Mouse (Mus musculus) bone marrow macrophage, adult 2 months (primary cell): ENCODE measurements at regions not wholly inside any gene's neighbourhood (a gene's known extent, or its start where the extent isn't known, plus 50 kb on each side); places are given as distances from the start of the nearest gene placed in this dataset.
A peak's percentile ranks its signal among the peaks of the same experiment; 100 is the strongest.
"Not testable (repeated sequence)": the region's sequence is repeated elsewhere in the genome, so short reads cannot be mapped to it uniquely, and the experiment has no call there.

Experiments used
- H3K27ac ChIP-seq: 2 replicates; pipeline ENCODE4 v1.5.1; 2012; ENCODE audit warnings: low read depth, low read length; ENCODE audit not compliant: insufficient read depth
- H3K4me1 ChIP-seq: 2 replicates; pipeline ENCODE4 v1.6.1; 2012; ENCODE audit warnings: low read length; ENCODE audit not compliant: control insufficient read depth, insufficient read depth
- H3K4me3 ChIP-seq: 2 replicates; pipeline ENCODE4 v1.5.1; 2012; ENCODE audit warnings: mild to moderate bottlenecking, low read length, moderate library complexity; ENCODE audit not compliant: insufficient read depth
- CTCF ChIP-seq: IDR thresholded peaks from 2 replicates; pipeline ENCODE4 v1.5.1; 2012; ENCODE audit warnings: low read depth, mild to moderate bottlenecking, low read length, moderate library complexity
- POLR2A ChIP-seq: IDR thresholded peaks from 2 replicates; pipeline ENCODE4 v1.6.1; 2012; ENCODE audit warnings: mild to moderate bottlenecking, low read depth, low read length, borderline replicate concordance

GRCm38 (mm10) chr3:69669541-69669940, 52.2 kb upstream of the Nmd3 start:
- Histone ChIP-seq H3K4me3 (no peak overlapping the region), H3K27ac (peak overlapping the region; percentile 97), H3K4me1 (peaks cover 46% of the 10 kb centered on the region)
- TF ChIP-seq CTCF (no peak), POLR2A (no peak)

DNA sequence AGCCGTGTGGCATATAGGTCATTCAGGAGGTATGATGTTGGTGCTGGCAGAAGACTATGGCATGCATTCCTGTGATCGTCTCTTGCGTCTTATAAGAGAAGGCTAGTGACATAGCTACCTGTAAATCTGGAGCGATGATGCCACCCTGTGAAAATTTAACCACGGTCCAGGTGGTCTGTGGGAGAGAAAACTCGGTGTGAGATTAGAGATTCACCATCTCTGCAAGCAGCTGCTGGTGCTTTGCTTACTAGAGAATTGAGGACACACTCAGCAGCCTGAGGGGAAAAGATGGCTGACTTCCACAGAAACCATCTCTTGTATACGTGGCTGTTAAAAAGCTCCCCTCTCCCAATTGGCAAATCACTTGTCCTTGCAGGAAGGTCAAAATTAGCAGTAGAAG, 54.0 kb upstream of the Nmd3 start:
- H3K4me1 ChIP-seq: peaks cover 39% of the 10 kb centered on the region

GRCm38 (mm10) chr3:69667359-69667758, 54.4 kb upstream of the Nmd3 start:
- TF ChIP-seq CTCF (no peak), POLR2A (no peak)

More for the DNA sequence above, 54.0 kb upstream of the Nmd3 start:
- H3K4me3 ChIP-seq: no peak overlapping the region
- peak overlapping the region; percentile 86 for H3K27ac ChIP-seq
- TF ChIP-seq POLR2A (no peak), CTCF (no peak)

GRCm38 (mm10) chr3:69664277-69664676, 57.5 kb upstream of the Nmd3 start:
- H3K27ac ChIP-seq: no peak overlapping the region
- TF ChIP-seq CTCF (no peak), POLR2A (no peak)
- no peak overlapping the region for H3K4me3 ChIP-seq
- H3K4me1 ChIP-seq: peaks cover 26% of the 10 kb centered on the region

More at GRCm38 (mm10) chr3:69667359-69667758, 54.4 kb upstream of the Nmd3 start:
- Histone ChIP-seq H3K4me1 (peaks cover 41% of the 10 kb centered on the region), H3K4me3 (no peak overlapping the region), H3K27ac (peak overlapping the region; percentile 86)

GRCm38 (mm10) chr3:69658185-69658584, 59.4 kb upstream of the B3galnt1 start:
- H3K4me1 ChIP-seq: peaks cover 27% of the 10 kb centered on the region
- TF ChIP-seq CTCF: no peak
- no peak for TF ChIP-seq POLR2A
- H3K4me3 ChIP-seq: no peak overlapping the region
- H3K27ac ChIP-seq: no peak overlapping the region

- no peak for TF ChIP-seq POLR2A
- TF ChIP-seq CTCF: no peak
- Histone ChIP-seq H3K4me1 (peaks cover 23% of the 10 kb centered on the region), H3K27ac (peak overlapping the region; percentile 29), H3K4me3 (no peak overlapping the region)
These were observed 58.8 kb upstream of the B3galnt1 start for GRCm38 (mm10) chr3:69657570-69657969.

DNA sequence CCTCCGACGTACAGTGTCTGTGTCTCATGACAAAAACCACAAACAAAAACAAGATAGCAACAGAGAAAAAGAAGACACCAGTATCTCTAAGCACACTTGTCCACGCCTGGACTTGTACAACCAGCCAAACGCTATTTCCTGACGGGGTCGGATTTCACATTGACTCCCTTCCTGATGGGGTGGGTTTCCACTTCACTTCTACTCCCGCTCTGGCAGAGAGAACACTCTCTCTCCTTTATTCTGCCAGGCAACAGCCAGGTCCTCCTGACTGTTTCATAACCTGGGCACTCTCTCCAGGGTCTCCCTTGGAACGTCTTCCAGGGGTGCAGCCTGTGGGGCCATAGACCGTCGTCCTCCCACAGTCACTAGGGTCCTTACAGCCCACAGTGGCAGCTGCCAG, 56.9 kb upstream of the B3galnt1 start:
- H3K4me3 ChIP-seq, H3K27ac ChIP-seq: not testable (repeated sequence)
- H3K4me1 ChIP-seq: peaks cover 23% of the 10 kb centered on the region

DNA sequence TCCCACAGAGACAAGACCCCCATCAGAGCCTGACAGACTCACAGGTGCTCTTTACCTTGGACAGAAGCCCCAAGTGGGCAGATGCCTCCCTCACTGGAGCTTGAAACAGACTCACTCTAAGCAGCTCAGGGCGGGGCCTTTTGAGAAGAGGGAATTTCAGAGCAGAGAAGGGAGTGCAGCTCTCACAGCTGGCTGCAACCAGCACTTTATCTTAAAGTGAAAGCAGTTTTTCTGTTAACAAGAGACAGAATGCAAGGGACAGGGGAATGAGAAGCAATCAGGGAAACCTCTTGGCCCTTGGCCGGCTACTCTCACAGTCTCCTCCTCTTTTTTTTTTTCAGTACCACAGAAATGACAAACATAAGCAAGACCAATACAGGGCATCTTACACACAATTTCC, 56.2 kb upstream of the B3galnt1 start:
- Histone ChIP-seq H3K27ac (no peak overlapping the region), H3K4me3 (no peak overlapping the region), H3K4me1 (peaks cover 23% of the 10 kb centered on the region)
- no peak for TF ChIP-seq CTCF
- no peak for TF ChIP-seq POLR2A

DNA sequence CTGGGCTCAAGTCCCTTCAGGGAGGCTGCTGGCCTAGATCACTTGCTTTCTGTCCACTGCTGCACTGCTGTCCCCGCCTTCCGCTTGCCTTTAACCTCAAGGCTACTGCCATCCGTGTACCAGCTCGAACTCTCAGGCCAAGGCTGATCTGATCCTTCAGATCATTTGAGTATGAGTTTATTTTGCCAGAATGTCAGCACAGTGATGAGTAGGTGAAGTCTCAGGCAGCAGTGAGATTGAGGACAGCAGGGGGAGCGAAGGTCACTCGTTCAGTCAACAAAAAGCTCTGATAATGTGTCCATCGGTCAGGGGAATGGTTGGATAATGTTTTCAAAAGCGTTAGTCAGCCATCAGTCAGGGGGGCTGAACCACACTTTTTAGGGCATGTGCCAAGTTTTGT, 54.6 kb upstream of the B3galnt1 start:
- not testable (repeated sequence) for H3K27ac ChIP-seq, H3K4me3 ChIP-seq
- H3K4me1 ChIP-seq: peaks cover 23% of the 10 kb centered on the region

DNA sequence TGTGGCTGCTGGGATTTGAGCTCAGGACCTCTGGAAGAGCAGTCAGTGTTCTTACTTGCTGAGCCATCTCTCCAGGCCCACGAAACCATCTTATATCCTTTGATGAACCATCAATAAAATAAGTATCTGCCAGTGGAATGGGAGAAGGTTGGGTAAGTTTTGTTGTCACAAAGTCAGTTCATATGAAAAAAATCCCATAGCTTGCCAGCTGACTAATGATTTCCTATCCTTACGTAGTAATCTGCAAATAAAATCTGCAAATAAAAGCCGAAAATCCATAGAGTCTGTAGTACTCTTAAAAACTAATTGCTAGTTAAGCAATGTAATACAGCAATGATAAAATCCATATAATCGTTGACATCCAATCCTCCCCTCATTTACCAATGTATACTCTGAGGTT, 50.8 kb upstream of the B3galnt1 start:
- Histone ChIP-seq H3K4me1 (no peaks in the 10 kb centered on the region), H3K4me3 (no peak overlapping the region), H3K27ac (no peak overlapping the region)
- TF ChIP-seq POLR2A: no peak
- TF ChIP-seq CTCF: no peak
